Mouse (Mus musculus): ENCODE measurements around the gene Cdca5. TPM values are rescaled to one million over a fixed set of nuclear protein-coding genes. Genes with fewer than 3 reads are reported as not detected.

Cdca5 gene
- polyA plus RNA-seq (2012; rRNA removed; ENCODE audit: low replicate concordance): 2.0 and 2.6 TPM in 2 replicates

DNA sequence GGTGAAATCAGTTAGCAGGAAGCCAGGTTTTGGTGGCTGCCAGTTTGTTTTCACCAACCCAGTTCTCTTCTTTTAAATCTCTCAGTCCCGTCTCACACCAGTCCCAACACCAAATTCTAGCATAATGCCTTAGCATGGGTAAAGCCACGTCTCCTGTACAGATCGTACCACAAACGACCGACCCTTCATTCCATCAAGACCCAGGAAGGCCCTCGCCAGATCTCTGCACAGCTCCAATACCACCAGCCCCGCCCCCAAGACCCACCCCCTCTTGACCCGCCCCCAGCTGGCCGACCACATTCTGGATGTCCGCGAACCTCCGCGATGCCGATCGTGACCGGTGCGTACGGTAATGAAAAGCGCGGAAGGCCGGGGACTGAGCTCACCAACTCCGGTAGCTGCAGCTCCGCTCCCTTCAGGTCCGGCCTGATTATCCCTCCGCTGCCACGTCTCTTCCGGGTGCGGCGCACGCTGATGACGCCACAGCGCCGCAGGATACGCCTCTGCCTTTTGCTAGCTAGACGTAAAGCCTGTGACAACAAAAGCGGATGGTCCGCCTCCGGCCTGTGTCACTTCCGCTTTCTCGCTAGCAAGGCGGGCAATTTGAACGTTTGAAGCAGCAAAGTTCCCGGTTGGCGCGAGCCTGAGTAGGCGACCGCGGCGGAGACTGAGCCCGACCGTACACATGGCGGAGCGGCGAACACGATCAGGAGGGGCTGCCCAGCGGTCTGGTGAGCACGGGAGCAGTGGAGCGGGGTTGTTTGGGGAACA, at the start of gene Cdca5, which contains the start of gene Zfpl1:
Cdca5 (plus strand) TSS at position 506 of the 771 bp plus-strand sequence.
Zfpl1 (minus strand) TSS at position 479 of the 771 bp plus-strand sequence.

DNA sequence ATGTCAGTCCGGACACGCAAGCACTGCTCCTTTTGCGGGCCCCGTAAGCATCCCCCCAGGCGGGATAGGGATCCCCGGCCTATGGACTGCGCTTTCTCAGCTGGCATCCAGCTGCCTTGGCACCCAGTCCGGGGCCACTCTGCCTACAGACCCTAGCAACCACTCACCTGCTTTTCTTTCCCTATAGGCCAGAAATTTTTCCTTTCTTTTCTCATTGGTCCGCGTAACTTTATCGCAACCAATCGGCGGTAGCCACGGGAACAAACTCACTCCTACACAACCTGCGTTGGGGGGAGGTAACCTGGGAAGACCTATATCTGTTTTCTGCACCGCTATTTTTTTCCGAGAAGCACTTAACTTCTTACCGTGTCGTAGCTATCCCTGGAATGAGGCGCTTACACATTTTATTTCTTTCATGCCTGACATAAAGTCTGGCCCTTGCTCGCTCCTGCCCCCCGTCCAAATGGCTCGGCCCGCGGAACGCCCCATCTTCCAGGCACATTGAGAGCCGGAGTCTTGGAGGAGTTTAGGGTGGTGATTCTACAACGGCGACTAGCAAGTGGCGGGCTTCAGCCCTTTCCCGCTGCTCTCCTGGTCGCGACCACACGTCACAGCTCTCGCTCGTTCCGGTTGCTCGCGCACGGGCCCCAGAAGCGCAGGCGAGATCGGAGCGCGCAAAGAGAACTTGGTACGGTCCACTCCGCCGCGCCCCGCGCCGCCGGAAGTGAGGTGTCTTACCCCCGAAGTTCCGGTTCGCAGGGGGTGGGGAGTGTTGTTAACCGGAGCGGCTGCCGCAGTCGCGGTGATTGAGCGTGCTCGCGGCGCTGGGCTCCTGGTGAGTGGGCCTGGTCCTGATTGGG, 38.3 kb upstream of the Cdca5 start, which contains the start of gene Syvn1:
Syvn1 (plus strand) TSS at position 283 of the 860 bp plus-strand sequence.

DNA sequence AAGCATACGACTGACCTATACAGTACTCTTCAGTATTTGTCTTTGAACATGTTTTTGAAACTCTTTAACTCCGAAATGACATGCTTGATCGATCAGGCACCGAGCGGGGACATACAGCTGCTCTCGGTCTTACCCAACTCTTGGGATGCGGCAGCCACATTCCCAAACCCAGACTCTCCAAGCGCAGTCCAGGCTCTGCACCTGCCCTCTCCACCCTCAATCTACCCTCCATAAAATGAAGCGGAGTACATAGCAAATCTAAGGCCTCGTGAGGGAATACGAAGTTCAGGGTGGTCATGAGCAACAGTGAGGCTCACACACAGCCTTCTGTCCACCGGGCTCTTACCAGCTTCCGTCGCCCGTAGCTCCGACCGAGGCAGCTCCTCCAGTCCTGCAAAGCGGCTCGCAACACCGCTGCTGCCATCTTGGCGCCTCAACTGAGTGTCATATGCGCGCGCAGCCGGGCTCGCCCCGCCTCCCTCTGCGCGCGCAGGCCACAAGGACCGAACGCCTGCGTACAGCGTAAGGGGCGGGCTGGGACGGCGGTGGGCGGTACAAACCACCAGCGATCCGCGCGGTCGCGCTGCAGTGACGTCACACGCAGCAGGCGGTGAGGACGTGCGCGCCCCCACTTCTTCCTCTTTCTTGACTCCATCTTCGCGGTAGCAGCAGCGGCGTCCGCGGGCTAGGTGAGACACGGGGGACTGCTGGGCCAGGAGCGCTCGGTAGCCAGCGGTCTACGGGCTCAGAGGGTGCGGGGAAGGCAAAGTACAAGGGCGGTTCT, 27.3 kb upstream of the Cdca5 start, which contains the start of the genes Mrpl49 and Fau:
Mrpl49 (minus strand) TSS at position 473 of the 784 bp plus-strand sequence.
Fau (plus strand) TSS at position 532 of the 784 bp plus-strand sequence.

GRCm38 (mm10) chr19:6061021-6061533, 23.7 kb upstream of the Cdca5 start, which contains the start of gene Znhit2:
Gene Znhit2 (plus strand): TSS chr19:6061192.

DNA sequence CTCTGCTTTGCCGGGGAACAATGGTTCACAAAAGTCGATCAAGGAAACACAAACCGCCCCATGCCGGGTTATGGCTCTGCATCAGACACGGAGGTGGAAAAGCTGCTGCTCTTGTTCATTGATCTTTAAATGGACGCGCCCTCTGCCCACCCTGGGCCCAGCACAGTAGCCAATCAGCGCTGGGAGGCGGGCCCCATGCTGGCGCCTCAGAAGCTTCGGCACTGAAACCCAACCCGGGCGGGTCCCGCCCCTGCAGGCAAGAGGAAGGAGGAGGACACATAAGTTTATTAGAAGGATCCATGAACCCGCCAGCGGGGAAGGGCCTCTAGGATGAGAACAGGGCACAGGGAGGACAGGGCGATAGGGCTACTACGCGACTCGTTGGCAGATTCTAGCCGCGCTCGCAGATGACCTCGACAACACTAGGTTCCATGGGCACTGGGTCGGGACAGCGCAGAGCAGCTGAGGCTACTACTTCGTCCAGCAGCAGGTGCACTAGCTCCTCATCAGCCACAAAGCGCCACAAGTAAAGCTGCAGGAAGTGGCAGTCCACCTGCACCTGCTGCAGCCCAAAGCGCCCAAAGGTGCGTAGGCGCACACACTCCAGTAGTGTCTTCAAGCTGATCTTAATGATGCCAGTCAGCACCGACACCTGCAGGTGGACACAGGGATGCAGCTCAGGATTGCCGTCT, 16.9 kb upstream of the Cdca5 start, which contains the start of gene Tm7sf2:
Tm7sf2 (minus strand) TSS at position 650 of the 692 bp plus-strand sequence.

DNA sequence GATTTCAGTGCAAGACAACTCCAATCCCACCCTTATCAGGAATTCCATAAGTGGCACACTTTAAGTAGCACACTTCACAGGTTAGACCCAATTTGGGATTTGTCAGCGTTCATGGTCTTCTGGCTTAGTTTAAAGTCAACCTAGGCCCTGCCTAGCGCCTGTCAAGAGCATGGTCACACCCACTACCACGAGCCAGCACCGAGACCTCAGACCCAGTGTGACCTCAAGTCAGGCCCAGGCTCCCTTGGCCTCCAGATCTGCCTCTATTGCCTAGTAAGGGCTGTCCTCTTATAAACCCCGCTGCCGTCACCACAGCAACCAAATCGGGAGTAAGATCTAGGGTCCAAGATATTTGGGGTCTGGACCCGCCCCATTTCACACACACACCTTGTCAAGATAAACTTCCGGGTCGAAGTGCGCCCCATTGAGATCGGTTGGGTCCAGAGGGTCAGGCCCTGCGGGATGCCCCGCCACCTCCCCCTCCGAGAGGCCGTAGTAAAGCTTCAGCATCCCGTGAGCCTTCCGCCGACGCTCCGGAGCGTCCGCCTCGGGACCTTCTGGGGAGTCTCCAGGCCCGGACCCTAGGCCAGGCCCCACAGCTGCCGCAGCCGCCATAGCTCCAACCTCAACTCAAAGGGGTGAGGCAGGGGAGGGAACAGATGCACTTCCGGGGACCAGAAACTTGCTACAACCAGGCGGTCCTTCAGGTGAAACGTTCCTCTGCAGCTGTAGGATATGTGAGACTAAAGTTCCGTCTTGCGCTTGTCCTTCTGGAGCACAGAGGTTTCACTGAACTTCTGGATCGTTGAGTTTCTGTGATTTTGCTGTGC, 8.0 kb upstream of the Cdca5 start, which contains the start of gene Vps51:
Vps51 (minus strand) TSS at position 668 of the 830 bp plus-strand sequence.

GRCm38 (mm10) chr19:6079983-6080480, 4.8 kb upstream of the Cdca5 start, which contains the start of gene Tmem262:
Gene Tmem262 (plus strand): TSS chr19:6080033.

DNA sequence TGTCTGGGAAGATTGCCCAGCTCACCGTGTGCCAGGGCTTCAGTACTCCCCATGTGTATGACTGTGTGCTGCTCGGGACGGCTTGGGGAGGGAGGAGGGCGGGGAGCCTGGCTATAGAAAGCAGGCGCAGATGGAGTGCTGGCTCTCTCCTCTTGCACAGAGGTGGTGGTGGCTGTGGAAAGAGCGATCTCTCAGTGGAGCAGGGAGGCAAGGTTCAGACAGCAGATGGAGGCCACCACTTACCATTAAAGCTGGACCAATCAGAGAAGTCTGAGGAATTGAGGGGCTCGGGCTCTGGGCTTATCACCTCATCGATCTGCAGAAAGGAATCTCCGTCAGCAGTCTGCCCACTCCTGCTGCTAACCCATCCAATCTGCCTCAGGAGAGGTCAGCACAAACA, 2.6 kb upstream of the Cdca5 start, which contains the start of gene Gm28374:
Gm28374 (minus strand) TSS at position 101 of the 400 bp plus-strand sequence.

DNA sequence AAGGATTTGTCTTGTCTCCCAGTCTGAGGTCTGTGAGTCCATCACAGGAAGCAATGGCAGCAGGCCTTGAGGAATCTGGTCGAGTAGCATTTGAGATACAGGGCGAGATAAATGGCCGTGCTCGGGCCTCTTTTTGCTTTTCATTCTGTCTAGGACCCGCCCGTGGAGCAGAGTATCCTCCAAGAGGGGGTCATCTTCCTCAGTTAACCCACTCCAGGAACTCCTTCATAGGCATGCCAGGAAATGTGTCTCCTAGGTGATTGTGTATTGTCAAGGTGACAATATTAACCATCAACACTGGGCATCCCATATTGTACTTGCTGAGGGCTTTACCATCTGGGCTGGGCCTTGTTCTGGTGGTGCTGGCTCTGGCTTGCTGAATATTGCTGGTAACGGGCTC, 9.3 kb downstream of the Cdca5 start, which contains the start of gene AC131692.1:
AC131692.1 (plus strand) TSS at position 301 of the 400 bp plus-strand sequence.

DNA sequence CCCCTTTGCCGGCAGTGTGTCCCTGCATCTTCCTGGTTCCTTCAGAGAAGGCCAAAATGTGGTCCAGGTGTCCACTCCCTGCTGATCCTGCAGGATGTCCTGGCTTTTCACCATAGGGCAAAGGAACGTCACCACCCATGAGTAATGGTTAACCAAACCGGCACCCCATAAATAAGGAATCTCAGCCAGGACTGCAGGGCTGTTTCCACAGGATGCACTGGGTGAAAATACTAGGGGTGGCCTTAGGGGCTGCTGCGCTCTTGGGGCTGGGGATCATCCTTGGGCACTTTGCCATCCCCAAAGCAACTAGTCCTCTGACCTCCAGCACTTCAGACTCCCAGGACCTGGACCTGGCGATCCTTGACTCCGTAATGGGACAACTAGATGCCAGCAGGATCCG, 20.8 kb downstream of the Cdca5 start, which contains the start of gene Naaladl1:
Naaladl1 (plus strand) TSS at position 197 of the 400 bp plus-strand sequence.

GRCm38 (mm10) chr19:6117986-6118676, 33.3 kb downstream of the Cdca5 start, which contains the start of gene Sac3d1:
Gene Sac3d1 (minus strand): TSS chr19:6118650.

GRCm38 (mm10) chr19:6127760-6128341, 43.1 kb downstream of the Cdca5 start, which contains the start of gene Snx15:
Gene Snx15 (minus strand): TSS chr19:6128304.

DNA sequence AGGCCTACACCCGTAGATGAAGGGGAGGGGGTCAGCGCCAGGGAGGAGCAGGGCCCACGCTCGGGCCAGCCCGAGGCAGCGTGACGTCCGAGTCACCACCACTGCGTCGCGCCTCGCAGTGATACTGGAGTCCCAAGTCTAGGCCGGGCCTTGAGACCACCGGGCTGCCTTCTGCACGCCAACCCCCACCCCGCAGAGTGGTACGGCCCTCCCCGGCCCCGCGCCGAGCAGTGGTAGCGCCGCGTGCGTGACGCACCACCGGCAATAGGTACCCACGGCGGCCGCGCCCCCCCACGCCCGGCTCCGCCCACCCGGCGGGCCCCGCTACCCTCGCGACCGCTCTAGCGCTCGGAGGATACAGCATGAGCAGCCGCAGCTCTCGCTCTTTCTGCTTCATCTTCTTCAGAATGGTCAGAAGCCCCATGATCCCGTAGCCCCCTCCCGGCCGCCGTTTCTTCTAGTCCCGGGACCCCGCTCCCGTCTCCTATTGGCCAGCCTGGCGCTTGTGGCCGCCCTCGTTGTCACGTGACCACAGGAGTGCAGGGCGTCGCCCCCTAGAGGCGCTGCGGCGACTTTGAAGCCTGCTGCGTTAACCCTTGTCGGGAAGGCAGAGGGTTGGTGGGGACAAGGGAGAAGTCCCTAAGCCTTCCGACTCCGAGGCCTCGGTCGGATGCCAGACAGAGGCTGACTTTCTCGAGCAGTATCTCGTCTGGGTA, 56.1 kb downstream of the Cdca5 start, which contains the start of gene Batf2:
Batf2 (plus strand) TSS at position 306 of the 716 bp plus-strand sequence.

GRCm38 (mm10) chr19:6141394-6141749, 56.6 kb downstream of the Cdca5 start, which contains the start of gene Arl2:
Gene Arl2 (minus strand): TSS chr19:6141548.

